Mouse (Mus musculus): Measurements from ENCODE around the gene Gm10135.
"Not testable (repeated sequence)": the region's sequence is repeated elsewhere in the genome, so short reads cannot be mapped to it uniquely, and the experiment has no call there.

The Gm10135 gene

GRCm38 (mm10) chr5:72974602-72975001 lies at the start of gene Gm10135:
Gene Gm10135, minus strand, starts transcription at chr5:72974702.
- DNase-seq (ENCODE audit: low spot score), result no peak

- no peak for DNase-seq (ENCODE audit: low spot score)
These were observed 49.3 kb upstream of the Gm10135 start for GRCm38 (mm10) chr5:73023801-73024200.

GRCm38 (mm10) chr5:73014745-73015144 lies 40.2 kb upstream of the Gm10135 start:
- no peak for DNase-seq (ENCODE audit: low spot score)

DNA sequence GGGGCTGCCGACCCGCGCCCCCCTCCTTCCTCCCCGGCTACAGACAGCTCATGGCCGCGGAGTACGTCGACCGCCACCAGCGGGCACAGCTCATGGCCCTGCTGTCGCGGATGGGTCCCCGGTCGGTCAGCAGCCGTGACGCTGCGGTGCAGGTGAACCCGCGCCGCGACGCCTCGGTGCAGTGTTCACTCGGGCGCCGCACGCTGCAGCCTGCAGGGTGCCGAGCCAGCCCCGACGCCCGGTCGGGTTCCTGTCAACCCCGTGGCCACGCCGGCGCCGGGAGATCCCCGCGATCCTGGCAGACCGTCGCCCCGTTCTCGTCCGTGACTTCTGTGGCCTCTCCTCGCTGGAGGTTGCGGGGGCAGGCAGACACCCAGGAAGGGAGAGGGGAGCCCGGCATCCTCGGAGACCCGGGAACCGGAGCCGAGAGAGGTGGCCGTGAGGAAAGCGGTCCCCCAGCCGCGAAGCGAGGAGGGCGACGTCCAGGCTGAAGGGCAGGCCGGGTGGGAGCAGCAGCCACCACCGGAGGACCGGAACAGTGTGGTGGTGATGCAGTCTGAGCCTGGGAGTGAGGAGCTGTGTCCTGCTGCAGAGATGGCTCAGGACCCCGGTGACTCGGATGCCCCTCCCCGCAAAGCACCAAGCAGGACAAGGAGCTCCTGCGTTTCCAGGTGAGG lies 39.2 kb upstream of the Gm10135 start:
- not testable (repeated sequence) for DNase-seq (ENCODE audit: low spot score)

DNA sequence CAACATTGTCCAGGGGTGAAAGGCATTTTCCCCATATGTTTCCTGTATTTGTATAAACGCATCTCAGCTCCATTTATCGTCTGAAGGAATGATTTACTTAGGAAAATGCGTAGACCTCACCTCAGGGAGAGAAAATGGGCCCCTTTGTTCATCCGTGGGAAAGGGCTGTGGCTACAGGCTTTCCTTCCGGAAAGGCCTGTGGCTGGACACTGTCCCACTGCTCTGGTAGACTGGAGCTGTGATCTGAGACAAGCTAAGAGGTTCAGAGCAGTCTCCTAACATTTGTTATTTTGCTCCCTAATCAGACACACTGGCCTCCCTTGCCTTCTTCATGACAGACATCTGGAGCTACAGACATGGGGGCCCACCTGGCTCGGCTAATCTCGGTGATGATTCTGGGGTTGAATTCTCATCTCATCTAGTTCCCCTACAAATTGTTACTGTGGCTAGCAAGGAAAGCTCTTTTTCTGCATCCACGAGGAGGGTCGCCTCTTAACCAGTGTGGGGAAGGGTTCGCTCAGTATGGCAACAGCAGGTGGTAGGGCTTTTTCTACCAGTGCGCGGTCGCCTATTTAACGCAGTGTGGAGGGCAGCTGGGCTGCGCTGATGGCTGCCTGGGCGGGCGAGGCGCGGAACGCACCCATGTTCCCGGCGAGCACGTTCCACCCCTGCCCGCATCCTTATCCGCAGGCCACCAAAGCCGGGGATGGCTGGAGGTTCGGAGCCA lies 38.5 kb upstream of the Gm10135 start:
- DNase-seq (ENCODE audit: low spot score), result not testable (repeated sequence)

DNA sequence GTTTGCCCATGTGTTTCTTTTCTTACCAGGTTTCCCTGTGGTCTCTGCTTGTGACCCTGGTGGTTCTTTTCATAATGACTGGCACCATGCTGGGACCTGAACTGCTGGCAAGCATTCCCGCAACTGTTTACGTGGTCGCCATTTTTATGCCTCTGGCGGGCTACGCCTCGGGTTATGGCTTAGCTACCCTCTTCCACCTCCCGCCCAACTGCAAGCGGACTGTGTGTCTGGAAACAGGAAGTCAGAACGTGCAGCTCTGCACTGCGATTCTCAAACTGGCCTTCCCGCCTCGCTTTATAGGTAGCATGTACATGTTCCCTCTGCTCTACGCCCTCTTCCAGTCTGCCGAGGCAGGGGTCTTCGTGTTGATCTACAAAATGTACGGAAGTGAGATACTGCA lies 37.3 kb upstream of the Gm10135 start:
- not testable (repeated sequence) for DNase-seq (ENCODE audit: low spot score)

- DNase-seq (ENCODE audit: low spot score), result not testable (repeated sequence)
These were observed 33.7 kb upstream of the Gm10135 start for GRCm38 (mm10) chr5:73008230-73008629.

DNA sequence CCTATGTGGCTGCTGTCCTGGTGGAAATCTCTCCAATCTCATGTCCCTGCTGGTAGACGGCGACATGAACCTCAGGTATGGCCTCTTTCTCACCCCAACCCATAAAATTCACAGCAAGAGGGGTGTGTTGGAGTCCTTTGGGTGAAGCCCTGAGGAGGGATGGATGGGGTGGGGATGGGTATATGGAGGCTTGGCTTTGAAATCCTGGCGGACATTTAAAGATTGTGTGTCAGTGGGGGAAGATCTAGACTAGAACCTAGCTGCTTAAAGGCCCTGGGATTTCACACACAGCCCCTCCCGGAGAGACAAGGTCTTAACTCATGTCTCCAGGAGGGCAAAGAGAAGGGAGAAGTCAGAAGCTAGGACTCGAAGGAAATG lies 33.1 kb upstream of the Gm10135 start:
- no peak for DNase-seq (ENCODE audit: low spot score)

- DNase-seq (ENCODE audit: low spot score), result no peak
These were observed 32.5 kb upstream of the Gm10135 start, which contains the start of gene Slc10a4 for GRCm38 (mm10) chr5:73006784-73007581. Gene Slc10a4, plus strand, starts transcription at chr5:73006883.

GRCm38 (mm10) chr5:73004046-73004445 lies 29.5 kb upstream of the Gm10135 start:
- DNase-seq (ENCODE audit: low spot score), result no peak

- not testable (repeated sequence) for DNase-seq (ENCODE audit: low spot score)
These were observed 24.0 kb upstream of the Gm10135 start for GRCm38 (mm10) chr5:72998546-72998945.

DNA sequence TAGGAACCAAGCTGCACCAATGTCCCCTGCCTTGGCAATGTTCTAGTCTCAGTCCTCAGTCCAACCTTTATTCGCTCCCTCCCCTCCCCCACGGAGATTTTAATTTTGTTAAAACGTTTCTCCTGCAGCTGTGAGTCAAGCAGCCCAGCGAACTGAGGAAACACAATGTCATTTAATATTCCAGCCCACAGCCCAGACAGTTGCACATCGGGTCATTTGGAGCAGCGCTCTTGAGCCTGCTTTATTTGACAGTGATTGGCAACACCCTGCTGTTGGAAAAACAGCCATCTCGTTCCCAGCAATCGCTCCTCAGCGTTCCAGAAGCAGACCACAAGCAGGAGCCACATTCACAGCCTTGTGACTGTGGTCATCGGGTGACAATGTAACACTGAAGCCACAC lies 20.9 kb upstream of the Gm10135 start:
- no peak for DNase-seq (ENCODE audit: low spot score)

DNA sequence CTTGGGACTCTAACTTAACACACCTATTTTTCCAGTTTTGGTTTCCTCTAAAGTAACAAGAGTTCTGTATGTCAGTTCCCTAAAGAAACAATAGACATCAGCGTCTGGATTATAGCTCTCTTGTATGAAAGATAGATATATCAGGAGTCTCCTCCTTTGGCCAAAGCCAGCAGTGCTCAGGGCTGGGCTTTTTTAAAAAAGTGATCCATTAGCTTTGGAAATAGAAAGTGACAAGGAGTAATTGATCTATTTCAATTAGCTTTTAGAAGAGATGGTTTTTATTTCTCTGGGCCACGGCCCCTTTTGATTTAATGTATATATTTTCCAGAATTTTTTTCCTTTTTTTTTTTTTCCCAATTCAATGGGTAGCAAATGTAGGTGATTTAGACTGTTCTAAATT lies 20.4 kb upstream of the Gm10135 start:
- DNase-seq (ENCODE audit: low spot score), result no peak

DNA sequence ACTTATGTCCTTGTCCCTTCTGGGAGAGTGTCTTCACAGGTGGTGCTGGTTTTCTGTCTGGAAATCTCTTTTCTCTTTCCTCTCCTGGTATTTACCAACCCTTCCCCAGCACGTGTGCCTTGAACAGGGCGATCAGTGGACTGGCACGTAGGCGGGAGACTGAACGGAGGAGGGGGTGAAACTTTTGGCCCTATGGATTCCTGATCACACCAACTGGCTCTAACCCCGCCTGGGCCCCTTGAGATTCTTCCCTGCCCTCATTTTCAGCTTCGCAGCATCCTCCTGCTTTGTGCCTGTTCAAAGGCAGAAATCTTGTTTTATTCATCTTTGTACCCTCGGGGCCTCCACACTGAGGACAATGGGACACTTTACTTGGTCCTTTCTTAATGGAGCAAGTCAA lies 19.9 kb upstream of the Gm10135 start:
- no peak for DNase-seq (ENCODE audit: low spot score)

GRCm38 (mm10) chr5:72992474-72992873 lies 18.0 kb upstream of the Gm10135 start:
- no peak for DNase-seq (ENCODE audit: low spot score)

- DNase-seq (ENCODE audit: low spot score), result no peak
These were observed 15.3 kb upstream of the Gm10135 start for GRCm38 (mm10) chr5:72989756-72990155.

DNA sequence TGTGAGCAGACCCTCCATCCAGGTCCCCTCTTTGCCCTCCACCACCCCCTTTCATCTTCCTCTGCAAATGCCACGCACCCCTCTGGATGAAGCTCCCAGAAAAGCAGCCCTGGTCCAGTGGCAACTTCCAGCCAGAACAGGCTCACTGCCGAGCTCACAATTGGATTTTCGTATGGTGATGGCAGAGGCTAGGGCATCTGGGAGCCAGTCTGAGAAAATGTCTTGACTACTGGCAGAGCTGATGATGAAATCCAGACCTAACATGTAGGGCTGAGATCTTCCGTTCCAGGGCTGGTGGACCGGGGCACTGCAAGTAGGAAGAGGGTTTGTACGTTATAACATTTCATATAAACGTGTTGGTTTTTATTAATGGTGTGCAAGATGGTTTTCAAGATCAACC lies 13.3 kb upstream of the Gm10135 start:
- DNase-seq (ENCODE audit: low spot score), result no peak

GRCm38 (mm10) chr5:72984091-72984490 lies 9.6 kb upstream of the Gm10135 start:
- DNase-seq (ENCODE audit: low spot score), result peak; percentile 25

DNA sequence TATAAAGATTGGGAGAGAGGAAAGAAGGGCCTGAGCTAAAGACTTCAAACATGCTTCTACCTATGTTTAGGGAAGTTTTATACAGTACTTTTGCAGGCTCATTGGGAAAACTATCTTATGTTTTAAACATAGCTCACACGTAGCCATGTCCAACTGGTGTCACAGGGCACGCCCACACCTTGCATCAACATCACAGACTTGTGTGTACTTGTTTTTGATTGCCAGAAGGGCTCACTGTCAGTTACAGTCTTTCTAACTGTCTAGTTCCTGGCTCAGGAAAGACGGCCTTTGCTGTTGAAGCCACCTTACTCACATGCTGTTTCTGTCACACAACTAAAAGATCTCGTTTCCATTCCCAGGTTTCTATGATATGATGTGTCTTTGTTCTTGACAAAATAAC lies 2.0 kb upstream of the Gm10135 start:
- no peak for DNase-seq (ENCODE audit: low spot score)

DNA sequence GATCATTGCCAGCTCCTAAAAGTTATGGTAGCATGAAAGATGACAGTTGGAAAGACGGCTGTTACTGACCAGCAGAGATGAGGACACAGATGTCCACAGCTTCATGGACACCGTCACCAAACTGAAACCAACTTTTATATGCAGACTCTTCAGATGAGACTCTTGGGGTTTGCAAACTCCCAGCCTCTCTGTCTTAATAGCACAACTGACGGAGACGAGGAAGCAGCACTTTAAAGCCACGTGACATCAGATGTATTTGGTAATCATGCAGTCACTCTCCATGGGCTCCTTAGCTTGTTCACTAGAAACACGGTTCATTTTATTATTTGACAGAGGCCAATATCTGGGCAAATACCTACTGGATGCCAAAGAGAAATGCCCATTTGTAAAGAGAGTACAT lies 1.5 kb upstream of the Gm10135 start:
- DNase-seq (ENCODE audit: low spot score), result no peak

DNA sequence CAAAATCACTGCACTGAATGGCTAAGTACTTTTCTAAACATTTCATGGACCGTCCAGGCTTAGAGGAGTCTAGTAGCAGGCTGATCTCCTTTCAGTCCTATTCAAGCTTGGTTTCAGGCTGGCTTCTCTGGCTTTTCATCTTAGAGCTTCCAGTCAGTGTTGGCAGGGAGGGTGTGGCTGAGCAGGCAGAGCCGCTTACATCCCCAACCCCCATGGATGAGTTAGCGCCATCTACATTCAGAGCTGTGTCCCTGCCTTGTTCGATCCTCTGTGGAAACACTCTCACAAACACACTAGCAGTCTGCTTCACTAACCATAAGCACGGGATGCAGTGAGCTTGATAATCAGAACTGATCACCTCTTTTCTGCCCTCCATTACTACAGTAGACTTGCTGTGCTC lies 1.6 kb downstream of the Gm10135 start:
- DNase-seq (ENCODE audit: low spot score), result no peak

GRCm38 (mm10) chr5:72972435-72972834 lies 2.1 kb downstream of the Gm10135 start:
- DNase-seq (ENCODE audit: low spot score), result no peak

DNA sequence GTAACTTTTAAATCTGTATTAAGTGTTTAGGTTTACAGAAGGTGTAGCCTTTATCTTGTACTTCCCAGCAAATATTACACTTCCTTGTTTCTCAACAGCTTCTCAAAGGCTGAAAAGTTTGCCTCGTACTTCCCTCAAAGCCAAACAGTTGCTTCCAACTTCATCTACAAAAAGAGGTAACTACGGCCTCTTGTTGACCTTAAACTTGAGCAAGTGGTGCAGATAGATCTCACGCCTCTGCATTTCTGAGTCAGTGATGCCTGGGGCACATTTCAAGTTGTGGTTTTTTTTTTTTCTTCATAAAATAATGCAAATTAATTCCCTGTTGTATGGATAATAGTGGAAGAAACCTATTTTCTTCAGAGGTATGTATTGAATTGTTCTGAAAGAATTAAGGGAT lies 8.8 kb downstream of the Gm10135 start:
- no peak for DNase-seq (ENCODE audit: low spot score)
